Mouse (Mus musculus) cerebellum, adult 9-11 months (tissue): ENCODE measurements around the gene Adprh.
"Not testable (repeated sequence)": the region's sequence is repeated elsewhere in the genome, so short reads cannot be mapped to it uniquely, and the experiment has no call there.

Experiments
- DNase-seq: peaks from one replicate; pipeline ENCODE4 v3.0.0; 2022

The Adprh gene

DNA sequence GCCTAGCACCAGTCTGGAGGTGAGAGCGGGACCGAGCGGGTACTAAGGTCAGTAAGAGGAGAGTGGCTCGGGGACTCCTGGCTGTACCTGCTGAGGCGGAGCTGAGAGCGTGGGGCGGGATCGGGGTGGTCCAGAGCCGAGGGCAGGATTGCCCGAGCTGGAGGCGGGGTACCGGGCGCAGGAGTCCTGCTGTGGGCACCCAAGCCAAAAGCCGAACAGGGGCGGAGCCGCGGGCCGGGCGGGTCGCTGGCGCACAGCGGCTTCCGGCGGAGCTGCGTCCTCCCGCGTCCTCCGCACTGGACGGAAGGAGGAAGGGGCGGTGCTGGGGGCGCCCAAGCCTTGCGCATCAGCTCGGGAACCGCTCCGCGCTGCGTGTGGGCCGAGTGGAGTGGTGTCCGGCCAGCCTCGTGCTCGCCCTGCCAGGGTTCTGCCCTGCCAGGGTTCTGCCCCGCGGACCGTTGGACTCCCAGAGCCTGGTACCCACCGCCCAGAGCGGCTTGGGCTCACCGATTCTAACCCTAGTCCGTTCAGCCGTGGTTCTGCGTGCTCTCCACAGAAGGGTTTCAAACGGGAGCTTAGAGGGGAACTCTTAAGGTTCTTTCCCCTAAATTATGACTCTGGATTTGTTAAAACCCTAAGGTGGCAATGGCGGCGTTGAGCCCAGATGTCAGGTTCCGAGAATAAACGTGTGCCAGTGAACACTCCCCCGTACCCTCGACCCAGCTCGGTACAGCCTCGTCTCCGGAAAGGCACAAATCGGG is at the start of gene Adprh:
Adprh (minus strand) TSS at position 262 of the 761 bp plus-strand sequence.
- peak; percentile 93 for DNase-seq

DNA sequence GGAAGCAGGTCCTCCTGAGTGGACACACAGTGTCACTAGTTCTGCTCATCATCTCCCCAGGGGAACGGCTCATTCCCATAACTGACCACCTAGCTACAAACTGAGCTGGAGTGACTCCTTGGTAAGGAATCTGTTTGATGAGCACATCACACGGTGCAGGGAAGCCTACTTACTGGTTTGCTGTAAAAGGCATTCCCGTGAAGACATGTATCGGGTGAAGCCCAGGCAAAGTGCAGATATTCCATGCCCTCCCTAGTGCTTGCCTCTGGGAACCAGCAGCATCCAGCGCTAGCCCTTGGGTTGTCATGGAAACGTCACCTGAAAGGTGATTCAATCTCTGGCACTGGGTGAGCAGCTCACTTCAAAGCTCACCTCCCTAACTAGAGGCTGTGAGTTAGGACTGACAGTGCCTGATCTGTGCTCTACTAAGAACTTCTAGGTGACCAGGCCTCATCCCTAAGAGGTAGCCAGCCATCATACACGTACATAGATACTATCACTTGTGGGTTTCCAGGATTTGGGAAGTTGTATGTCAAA is 44.2 kb upstream of the Adprh start:
- no peak for DNase-seq

DNA sequence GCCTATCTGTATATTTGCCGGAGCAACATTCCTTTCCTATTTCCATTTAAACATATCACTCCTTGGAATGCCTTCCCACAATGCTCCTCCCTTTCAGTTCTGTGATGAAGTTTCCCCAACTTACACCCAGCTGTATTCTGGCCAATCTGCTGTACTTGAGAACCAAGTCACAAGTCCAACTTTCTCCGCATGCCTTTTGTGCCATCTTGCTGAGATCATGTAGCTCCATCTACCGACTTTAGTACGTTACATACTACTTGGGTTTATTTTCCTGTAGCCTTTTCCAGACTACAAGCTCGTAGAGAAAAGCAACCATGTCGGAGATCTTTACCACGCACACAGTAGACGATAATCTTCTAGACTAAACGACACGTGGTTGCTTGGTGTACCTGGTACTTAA is 41.4 kb upstream of the Adprh start:
- no peak for DNase-seq

DNA sequence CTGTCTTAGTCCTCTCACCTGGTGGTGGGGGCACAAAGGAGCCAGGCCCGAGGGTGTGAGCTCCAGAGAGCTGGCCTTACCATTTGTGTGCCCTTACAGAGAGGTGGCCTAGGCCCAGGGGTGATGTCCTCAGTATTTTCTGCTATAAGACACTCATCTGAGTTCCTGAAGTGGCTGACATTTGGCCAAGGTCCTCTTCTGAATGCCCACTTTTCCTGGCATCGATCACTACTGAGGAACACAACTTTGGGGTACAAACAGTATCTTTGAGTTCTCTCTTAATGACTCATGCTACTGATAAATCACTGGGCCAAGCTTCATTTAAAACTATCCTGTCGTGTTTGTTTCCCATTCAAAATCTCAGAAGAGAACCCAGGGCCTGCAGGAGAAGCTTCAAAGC is 40.0 kb upstream of the Adprh start:
- DNase-seq = no peak

DNA sequence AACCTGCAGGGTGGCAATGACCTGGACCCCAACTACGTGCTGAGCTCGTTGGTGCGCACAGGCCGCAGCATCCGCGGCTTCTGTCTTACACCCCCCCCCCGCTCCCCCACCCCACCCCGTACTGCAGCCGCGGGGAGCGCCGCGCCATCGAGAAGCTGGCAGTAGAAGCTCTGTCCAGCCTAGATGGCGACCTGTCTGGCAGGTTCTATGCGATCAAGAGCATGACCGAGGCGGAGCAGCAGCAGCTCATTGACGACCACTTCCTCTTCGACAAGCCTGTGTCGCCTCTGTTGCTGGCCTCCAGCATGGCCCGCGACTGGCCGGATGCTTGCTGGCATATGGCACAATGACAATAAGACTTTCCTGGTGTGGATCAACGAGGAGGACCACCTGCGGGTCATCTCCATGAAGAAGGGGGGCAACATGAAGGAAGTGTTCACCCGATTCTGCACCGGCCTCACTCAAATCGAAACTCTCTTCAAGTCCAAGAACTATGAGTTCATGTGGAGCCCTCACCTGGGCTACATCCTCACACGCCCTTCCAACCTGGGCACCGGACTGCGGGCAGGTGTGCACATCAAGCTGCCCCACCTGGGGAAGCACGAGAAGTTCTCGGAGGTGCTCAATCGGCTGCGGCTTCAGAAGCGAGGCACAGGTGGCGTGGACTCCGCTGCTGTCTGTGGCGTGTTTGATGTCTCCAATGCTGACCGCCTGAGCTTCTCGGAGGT is 31.2 kb upstream of the Adprh start:
- DNase-seq = peak; percentile 11

DNA sequence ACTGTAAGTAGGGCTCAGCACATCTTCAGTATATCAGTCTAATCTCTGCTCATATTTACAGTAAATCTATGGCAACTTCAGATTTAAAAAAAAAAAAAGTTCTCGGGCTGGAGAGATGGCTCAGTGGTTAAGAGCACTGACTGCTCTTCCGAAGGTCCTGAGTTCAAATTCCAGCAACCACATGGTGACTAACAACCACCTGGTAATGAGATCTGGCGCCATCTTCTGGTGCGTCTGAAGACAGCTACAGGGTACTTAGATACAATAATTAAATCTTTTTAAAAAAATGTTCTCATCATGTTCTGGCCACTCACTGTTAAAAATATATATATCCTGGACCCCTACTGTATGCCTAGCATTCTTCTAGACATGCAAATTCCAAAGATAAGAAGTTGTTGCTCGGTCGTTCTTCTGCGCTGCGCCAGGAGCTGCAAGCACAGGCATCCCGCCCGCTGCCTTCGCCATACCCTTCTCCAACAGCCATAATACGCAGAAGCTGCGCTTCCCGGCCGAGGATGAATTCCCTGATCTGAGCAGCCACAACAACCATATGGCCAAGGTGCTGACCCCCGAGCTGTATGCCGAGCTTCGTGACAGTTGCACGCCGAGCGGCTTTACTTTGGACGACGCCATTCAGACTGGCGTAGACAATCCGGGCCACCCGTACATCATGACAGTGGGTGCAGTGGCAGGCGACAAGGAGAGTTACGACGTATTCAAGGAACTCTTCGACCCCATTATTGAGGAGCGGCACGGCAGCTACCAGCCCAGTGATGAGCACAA is 30.5 kb upstream of the Adprh start:
- no peak for DNase-seq

DNA sequence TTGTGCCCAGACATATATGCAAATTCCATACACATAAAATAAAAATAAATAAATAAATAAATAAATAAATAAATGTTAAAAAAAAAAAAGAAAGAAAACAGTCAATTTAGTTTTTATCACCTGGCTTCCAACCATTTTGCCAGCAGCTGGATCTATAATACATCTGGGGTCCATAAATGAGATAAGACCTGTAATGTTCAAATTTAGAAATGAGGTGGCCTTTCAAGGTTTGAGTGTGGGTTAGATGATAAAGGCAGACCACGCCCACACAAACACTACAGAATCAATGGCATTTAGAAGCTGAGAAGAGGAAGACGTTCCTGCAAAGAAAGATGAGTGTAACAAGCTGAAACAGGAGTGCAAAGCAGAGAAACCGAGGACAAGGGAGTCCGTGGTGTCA is 28.8 kb upstream of the Adprh start:
- no peak for DNase-seq

DNA sequence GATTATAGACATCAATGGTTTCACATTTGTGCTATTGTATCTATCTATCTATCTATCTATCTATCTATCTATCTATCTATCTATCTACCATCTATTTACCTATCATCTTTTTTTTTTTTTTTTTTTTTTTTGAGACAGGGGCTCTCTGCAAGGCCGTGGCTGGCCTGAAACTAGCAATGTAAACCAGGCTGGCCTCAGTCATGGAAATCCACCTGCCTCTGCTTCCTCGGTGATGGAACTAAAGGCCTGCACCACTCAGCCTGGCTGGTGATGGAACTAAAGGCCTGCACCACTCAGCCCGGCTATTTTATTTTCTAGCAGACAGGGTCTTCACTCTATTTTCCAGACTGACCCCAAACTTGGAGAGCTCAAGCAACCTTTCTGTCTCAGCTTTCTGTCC is 25.8 kb upstream of the Adprh start:
- no peak for DNase-seq

DNA sequence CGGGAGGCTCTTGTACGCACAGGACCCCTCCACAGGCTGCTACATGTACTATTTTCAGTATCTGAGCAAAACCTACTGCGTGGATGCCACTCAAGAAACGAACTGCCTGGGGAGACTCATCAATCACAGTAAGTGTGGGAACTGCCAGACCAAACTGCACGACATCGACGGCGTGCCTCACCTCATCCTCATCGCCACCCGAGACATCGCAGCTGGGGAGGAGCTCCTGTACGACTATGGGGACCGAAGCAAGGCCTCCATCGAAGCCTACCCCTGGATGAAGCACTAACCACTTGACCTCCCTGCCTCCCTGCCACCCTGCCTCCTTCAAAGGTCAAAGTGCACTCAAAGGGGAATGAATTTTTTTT is 24.7 kb upstream of the Adprh start:
- not testable (repeated sequence) for DNase-seq

DNA sequence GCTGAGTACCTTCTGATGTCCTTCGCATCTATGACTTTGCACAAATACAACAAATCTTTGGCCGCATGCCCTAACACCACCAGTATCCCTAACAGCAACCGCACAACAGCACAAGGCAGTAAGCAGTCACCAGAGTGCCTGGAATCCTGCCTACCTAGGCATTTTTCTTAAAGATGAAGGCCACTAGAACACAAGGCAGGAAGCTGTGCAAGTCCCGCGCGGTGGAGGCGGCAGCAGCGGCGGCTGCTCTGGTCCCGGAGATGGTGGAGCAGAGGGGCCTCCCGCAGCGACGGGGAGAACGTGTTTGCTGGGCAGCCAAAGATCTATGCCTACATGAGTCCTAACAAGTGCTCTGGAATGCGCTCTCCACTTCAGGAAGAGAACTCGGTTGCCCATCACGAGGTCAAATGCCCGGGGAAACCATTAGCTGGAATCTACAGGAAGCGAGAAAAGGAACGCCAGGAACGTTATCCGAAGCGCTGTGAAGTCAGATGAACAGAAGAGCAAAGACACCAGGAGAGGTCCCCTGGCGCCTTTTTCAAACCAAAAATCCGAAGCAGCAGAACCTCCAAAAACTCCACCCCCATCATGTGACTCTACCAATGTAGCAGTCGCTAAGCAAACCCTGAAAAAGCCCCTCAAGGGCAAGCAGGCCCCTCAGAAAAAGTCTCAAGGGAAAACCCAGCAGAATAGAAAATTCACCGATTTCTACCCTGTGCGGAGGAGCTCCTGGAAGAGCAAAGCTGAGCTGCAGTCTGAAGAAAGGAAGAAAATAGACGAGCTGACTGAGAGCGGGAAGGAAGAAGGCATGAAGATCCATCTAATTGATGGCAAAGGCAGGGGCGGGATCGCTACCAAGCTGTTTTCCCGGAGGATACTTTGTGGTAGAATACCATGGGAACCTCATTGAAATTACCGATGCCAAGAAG is 24.1 kb upstream of the Adprh start:
- DNase-seq = peak; percentile 34

DNA sequence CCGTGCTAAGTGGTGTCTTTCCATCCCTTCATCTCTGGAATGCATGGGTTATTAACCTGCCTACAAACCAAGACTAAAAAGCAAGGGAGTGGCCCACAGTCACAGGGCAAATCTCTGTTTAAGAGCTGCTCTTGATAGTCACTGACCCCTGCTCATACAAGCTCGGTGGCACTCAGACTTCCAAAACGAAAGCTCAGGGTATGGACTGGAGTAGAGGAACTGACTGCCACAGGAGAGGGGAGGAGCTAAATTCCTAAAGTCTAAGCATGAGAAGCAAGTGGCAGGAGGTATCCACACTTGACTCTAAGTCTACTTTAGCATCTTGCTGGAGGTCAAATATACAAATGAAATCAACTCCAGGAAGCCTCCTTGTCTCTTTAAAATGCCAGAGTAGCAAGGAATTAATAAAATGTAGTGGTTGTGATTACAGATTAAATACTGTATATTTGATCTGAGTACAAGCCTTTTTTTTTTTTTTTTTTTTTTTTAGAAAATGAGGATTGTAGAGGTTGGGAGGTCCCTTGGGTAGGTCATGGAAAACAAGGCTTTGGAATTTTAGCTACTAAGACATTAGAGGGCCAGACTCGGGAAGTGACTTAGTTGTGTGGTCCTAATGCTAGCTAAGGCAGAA is 23.3 kb upstream of the Adprh start:
- no peak for DNase-seq

DNA sequence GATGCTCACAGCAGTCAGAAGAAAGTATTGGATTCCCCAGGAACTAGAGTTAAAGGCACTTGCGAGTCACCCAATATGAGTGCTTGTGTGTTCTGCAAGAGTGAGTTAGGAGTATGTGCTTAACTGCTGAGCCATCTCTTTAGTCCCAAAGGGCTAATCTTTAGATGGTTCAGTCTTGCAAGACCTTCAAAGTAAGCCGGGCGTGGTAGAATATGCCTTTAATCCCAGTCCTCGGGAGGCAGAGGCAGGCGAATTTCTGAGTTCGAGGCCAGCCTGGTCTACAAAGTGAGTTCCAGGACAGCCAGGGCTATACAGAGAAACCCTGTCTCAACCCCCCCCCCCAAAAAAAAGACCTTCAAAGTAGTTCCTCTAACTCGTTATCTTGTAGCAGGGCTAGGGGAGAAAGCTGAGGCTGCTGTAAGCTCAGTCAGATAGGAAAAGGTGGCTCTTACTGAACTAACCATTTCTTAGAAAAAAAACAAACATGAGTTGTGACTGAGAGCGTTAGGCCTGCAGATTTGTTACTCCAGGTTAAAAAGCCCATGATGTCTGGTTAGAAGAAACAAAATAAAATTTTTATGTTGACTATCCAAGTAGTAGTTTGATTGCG is 22.3 kb upstream of the Adprh start:
- DNase-seq = no peak

DNA sequence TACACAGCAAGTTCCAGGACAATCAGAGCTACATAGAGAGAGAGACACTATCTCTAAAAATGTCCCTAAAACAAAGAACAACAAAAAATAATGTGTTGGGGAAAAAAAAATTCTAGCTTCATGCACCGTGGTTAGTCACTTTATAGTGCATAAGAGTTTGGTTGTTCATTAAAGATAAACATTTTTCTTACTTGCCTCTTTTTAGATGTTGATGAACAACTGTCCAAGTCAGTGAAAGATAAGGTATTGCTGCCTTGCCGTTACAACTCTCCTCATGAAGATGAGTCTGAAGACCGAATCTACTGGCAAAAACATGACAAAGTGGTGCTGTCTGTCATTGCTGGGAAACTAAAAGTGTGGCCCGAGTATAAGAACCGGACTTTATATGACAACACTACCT is 21.2 kb upstream of the Adprh start:
- DNase-seq = no peak

DNA sequence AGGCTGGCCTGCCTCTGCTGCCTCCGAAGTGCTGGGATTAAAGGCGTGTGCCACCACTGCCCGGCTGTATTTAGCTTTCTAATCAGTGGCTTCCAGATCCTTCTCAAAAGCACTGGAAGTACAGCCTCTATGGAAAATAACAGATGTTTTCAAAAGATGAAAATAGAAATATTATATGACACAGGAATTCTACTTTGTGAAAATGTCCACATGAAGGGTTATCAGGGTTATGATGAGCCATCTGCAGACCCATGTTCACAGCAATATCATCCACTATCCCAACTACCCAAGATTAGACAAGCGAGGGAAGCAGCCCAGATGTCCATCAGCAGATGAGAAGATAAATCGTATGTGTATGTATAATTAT is 20.0 kb upstream of the Adprh start:
- no peak for DNase-seq

DNA sequence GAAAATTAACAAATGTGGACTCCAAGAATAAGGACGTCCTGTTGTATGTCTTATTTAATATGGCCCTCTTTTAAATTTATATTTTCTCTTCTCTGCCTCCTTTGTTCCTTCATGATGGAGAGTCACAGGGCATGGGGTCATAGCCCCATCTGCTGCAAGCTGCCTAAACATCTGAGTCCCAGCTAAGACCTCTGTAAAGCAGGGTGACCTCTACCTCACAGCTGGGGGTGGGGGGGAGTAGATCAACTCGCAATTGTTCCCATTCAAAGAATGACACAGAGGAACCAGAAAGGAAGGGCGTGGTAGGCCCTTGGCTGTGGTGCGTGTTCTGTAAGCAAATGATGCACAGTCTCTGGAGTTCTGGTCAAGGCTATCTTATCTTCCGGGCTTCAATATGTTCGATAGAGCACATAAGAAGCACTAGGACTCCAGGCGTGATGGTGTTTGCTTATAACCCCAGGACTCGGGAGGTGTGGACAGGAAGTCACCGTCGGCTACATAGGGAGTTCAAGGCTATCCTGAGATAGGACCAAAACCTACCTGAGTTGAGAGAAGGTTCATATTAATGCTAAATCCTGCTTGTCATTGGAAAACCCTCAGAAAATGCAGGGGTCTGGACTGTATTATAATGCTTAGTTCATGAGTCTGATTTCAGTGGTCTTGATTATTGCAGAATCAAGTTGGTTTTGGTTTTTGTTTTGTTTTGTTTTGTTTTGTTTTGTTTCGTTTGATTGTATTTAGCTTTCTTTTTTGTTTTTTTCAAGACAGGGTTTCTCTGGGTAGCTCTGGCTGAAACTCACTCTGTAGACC is 19.4 kb upstream of the Adprh start:
- DNase-seq = no peak

DNA sequence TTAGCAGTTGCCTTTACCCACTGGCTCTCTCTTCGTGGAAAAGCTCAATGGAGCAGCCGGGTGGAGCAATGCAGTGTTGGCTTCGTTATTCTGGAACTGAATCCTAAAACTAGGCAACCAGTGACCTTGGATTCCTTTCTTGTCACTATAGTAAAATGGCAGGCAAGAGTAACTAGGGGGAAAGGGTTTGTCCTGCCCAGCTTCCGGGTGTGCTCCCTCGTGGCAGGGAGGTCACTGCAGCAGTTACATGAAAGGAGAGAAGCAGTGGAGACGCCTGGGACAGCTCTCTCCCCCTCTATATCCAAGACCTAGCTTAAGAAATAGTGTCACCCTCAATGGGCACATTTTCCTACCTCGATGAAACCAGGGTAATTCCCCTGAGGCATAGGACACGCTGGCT is 16.9 kb upstream of the Adprh start:
- DNase-seq = no peak

DNA sequence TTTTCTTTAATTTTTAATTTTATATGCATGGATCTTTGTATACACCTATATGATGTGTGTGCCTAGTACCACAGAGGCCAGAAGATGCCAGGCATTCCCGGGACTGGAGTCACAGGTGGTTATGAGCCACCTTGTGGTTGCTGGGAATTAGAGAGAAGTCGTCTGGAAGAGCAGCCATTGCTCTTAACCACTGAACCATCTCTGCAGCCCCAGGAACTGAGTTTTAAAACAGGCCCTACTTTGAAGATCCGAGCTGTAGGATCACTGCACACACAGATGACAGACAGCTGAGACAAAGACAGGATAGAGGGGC is 16.2 kb upstream of the Adprh start:
- no peak for DNase-seq

DNA sequence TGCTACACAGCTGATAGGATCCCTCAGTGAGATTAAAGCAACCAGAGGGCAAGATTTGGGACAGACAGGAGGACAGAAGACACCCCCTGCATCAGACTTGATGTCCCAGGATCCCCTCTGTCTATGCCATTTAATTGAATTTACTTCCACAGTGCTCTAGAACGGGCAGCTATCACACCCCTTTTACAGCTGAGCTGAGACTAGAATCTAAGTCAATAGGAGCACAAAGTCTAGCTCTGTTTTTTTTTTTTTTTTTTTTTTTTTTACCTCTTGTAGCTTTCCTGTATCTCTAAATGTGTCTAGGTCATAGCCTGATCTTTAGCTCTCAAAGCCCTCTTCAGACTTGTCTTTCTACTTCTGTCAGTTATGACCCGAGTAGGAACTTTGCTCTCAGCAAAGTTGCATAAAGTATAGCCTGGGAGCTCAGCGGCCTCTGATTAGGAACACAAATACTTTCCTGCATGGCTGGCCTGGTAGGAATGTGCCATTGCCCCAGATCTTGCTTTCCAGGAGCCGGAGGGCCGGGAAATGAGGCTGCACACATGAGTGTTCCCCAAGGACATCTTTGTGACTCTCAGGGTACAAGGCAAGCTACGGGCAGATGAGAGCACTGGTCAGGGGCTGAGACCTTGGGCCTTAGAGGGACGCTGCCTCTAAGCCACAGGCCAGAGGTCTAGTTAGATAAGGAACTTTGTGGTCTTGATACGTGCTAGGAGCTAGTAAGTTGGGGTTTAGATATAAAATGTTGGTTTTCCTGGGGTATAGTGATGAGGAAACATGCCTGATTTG is 15.6 kb upstream of the Adprh start:
- DNase-seq = no peak

DNA sequence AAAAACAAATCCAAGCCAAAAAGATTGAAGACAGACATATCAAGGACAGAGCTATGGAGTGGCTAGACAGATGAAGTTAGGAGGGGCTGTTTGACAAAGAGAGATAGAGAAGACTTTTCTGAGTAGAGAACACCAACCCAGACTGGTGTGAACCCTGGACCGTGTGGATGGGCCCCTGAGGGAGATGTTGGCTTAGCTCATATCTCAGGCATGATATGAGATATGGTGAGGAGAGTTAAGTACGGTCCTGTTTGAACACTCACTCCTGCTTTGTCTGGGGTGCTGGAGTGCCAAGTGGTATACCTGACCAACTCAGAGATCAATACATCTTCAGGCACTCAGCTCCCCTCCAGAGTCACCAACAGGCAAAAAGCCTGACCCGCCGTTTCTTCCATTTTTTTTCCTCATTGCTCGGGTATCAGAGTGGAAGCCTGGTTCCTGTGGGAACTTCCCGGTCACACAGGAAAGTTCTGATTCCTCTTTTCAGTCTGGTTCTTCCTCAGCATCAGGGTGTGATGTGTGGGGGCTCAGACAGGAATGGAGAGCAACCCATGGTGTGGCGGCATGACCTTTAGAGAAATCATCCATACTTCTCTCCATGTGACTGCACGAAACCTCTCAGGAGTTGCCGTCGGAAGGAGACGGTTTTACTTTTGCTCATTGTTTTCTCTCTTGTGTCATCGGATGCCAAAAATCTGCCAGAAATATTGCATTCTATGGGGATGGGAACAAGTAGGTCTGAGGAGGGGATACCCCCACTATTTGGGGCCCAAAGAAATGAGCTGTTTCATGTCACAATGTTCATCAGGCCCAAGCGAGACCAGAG is 14.8 kb upstream of the Adprh start:
- no peak for DNase-seq
